Mouse (Mus musculus) liver, postnatal 0 days (tissue): Measurements from ENCODE around the gene Zfp704. TPM values are rescaled to one million over a fixed set of nuclear protein-coding genes. Genes with fewer than 3 reads are reported as not detected.

ENCODE experiments used
- ATAC-seq: fragments of 200-750 bp; cut with Nextera tagmentation; 2 replicates; pipeline ENCODE4 v1.8.0; 2017; ENCODE audit warnings: mild to moderate bottlenecking, moderate library complexity
- DNase-seq: peaks from one replicate; pipeline ENCODE4 v3.0.0-alpha.2; 2016
- H3K27ac ChIP-seq: fragments of 300-500 bp; sonication (generic); 2 replicates; pipeline ENCODE4 v1.5.1; 2014; ENCODE audit warnings: antibody characterized with exemption, moderate library complexity, mild to moderate bottlenecking, low read depth
- H3K27me3 ChIP-seq: fragments of 300-500 bp; sonication (generic); 2 replicates; pipeline ENCODE4 v1.6.1; 2014; ENCODE audit warnings: low read length, control low read depth, mixed read lengths; ENCODE audit not compliant: insufficient read depth
- H3K36me3 ChIP-seq: fragments of 300-500 bp; sonication (generic); replicated peaks from 2 replicates; pipeline ENCODE4 v1.6.1; 2014; ENCODE audit warnings: mild to moderate bottlenecking, control low read depth, low read length, moderate library complexity, mixed read lengths; ENCODE audit not compliant: insufficient read depth
- H3K4me1 ChIP-seq: fragments of 300-500 bp; sonication (generic); 2 replicates; pipeline ENCODE4 v1.6.1; 2014; ENCODE audit warnings: antibody characterized with exemption, mild to moderate bottlenecking, control low read depth; ENCODE audit not compliant: insufficient read depth
- H3K4me2 ChIP-seq: fragments of 300-500 bp; sonication (generic); 2 replicates; pipeline ENCODE4 v1.6.1; 2014; ENCODE audit warnings: low read depth, mild to moderate bottlenecking, low read length, moderate library complexity, mixed read lengths
- H3K4me3 ChIP-seq: fragments of 300-500 bp; sonication (generic); 2 replicates; pipeline ENCODE4 v1.5.1; 2014; ENCODE audit warnings: low read depth, low read length
- H3K9ac ChIP-seq: fragments of 300-500 bp; sonication (generic); replicated peaks from 2 replicates; pipeline ENCODE4 v1.6.1; 2014; ENCODE audit warnings: mild to moderate bottlenecking, moderate library complexity
- H3K9me3 ChIP-seq: fragments of 300-500 bp; sonication (generic); 2 replicates; pipeline ENCODE4 v1.6.1; 2016; ENCODE audit warnings: mild to moderate bottlenecking, control low read depth, low read length, mixed read lengths
- CTCF ChIP-seq: sonication (generic); IDR thresholded peaks from 2 replicates; pipeline ENCODE4 v1.5.1; 2016; ENCODE audit warnings: antibody characterized with exemption, low read depth
- EP300 ChIP-seq: IDR thresholded peaks from 2 replicates; pipeline ENCODE4 v1.6.1; 2016; ENCODE audit warnings: antibody characterized with exemption, low read depth, mild to moderate bottlenecking
- WGBS: fragments of 180-500 bp; shearing (Covaris S2); extraction: QIAGEN DNeasy Blood & Tissue Kit; methylation state at CpG from one replicate; pipeline ENCODE4 v1.1.7; 2014; ENCODE audit not compliant: insufficient replicate concordance; 5-methylcytosine and 5-hydroxymethylcytosine counted together
- polyA plus RNA-seq: library from polyadenylated mRNA; unstranded; fragments of >200 nt; fragmentation: Nextera tagmentation; extraction: Ambion mirVana; gene quantifications from 2 replicates; pipeline ENCODE4 v1.2.1, GENCODE M21; 2015

Zfp704 gene
- polyA plus RNA-seq, 1 experiment from 2014 or later, result 0.94 TPM

GRCm38 (mm10) chr3:9398271-9398670 is 211.6 kb downstream of the Zfp704 start:
- peaks cover 16% of the 10 kb centered on the region for H3K4me1 ChIP-seq
- H3K27me3 ChIP-seq, result no peaks in the 10 kb centered on the region
- H3K27ac ChIP-seq, result no peak overlapping the region
- H3K36me3 ChIP-seq, result no peaks in the 10 kb centered on the region
- ATAC-seq (no peak), DNase-seq (no peak)
- H3K9me3 ChIP-seq, result no peaks in the 10 kb centered on the region
- TF ChIP-seq EP300 (no peak), CTCF (no peak)
- no peak overlapping the region for H3K4me2 ChIP-seq
- WGBS, result 57% methylated on average over 5 of the region's 5 CpGs
- no peak overlapping the region for H3K4me3 ChIP-seq
- no peak overlapping the region for H3K9ac ChIP-seq
